In the genomic region with DNA sequence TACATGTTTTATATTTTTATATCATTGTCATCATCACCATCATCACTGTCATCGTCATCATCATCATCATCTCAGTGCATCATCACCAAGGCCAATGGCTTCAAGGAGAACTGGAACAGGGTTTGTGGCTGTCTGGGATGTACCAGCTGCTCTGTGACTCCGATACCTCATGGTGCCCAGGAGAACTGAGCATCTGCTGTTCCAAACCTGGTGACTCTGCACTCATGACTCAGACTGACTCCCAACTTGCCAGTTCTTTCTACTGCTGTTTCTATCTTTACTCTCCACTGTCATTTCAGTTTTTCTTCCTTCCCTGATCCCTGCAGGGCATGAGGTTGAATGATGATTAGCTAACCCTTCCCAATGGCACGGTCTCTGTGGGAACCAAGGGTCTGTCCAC, we compare ENCODE assay signal across 26 mouse cellular contexts. TPM values are rescaled to one million over a fixed set of nuclear protein-coding genes. Genes with fewer than 3 reads are reported as not detected.
DNase-seq lines count a peak whose midpoint lies in the region; TF ChIP-seq lines count a peak whose summit lies in the region.
"Had no signal": no experiment of that assay in that cellular context is flagged by ENCODE, and none has a peak within 500 bp of the region (broad histone marks: within the 10 kb centered on the region; RNA-seq: fewer than 3 reads in every experiment).

No protein-coding gene starts in this region.

- H3K27ac ChIP-seq in layer of hippocampus, adult 2 months, result peak overlapping the region; percentile 82
- H3K27ac ChIP-seq: embryonic facial prominence, embryonic 13.5 days; forebrain, embryonic 12.5 days; heart, adult 2 months; heart, embryonic 13.5 days; hindbrain, postnatal 0 days; liver, embryonic 12.5 days; midbrain, embryonic 12.5 days had no signal

- intact Hi-C loops in left cerebral cortex, postnatal 36 days (cut with DNase I), result loop anchor here (10.0 kb wide), 1 partner anchor 884 kb away; no protein-coding TSS in a partner anchor

- TF ChIP-seq CTCF in layer of hippocampus, adult 2 months (conservative IDR thresholded peaks at IDR 0.05), result no peak

- peak; percentile 22 to 77 for DNase-seq in layer of hippocampus, adult 18-20 months (ENCODE audit: low spot score in 2 of 2)
- DNase-seq in layer of hippocampus, postnatal 25 days (ENCODE audit: extremely low spot score in 1 of 2, low spot score in 1 of 2), result no peak
- peak; percentile 31 for DNase-seq in 3T3-L1 (ENCODE audit: low read depth, low spot score)
- peak in 1 of 2 experiments; percentile 46 for DNase-seq in layer of hippocampus, adult 2 months (ENCODE audit: low spot score in 2 of 2)
- DNase-seq in left cerebral cortex, postnatal 36 days (ENCODE audit: low spot score in 2 of 2), result peak; percentile 30 to 53
- DNase-seq in thymus, postnatal 36 days, result no peak
- DNase-seq in T-cell, adult 2 months (ENCODE audit: low spot score), result no peak
- DNase-seq: adrenal gland, postnatal 10 days; cerebellum, postnatal 36 days; embryo, embryonic 11 days; gastrocnemius, postnatal 36 days; heart, adult 2 months; heart, postnatal 14 days; kidney, adult 9 months; kidney, postnatal 14 days; lung, adult 2 months had no signal

- H3K4me3 ChIP-seq in layer of hippocampus, adult 2 months, result no peak overlapping the region
- H3K4me3 ChIP-seq: embryonic facial prominence, embryonic 13.5 days; erythroblast, embryonic 14.5 days; forebrain, embryonic 12.5 days; heart, adult 2 months; heart, embryonic 13.5 days; limb, embryonic 13.5 days; liver, embryonic 12.5 days; midbrain, embryonic 12.5 days had no signal

RNA-seq across cellular contexts. Expression of a gene that starts 46.4 kb away (rescaled TPM):
- total RNA-seq in layer of hippocampus, adult 18-20 months (2021), result not detected
- not detected for total RNA-seq in layer of hippocampus, postnatal 25 days (2021)
- not detected for total RNA-seq in layer of hippocampus, adult 2 months (2021)
- 1 to 10 TPM in 1 of 2 experiments, under 1 TPM in 1; 0.81 to 1.8 TPM for total RNA-seq in left cerebral cortex, postnatal 36 days (2021)
- total RNA-seq: gastrocnemius, postnatal 36 days; heart, adult 2 months; heart, postnatal 14 days; hindbrain, postnatal 0 days; MEL; monocyte, adult 5-6 weeks had no signal

Comparison
In these comparisons a context has a peak if more than half of its experiments do, and no peak if none do; other contexts are left out.
1. DNase-seq: peak in layer of hippocampus, adult 18-20 months (2 of 2), 3T3-L1 (single experiment) and left cerebral cortex, postnatal 36 days (2 of 2); none in layer of hippocampus, postnatal 25 days (0 of 2), thymus, postnatal 36 days (0 of 2) and T-cell, adult 2 months (single experiment).